Mouse (Mus musculus) left cerebral cortex, postnatal 25 days (tissue): Measurements from ENCODE around the gene Adcy9. TPM values are rescaled to one million over a fixed set of nuclear protein-coding genes. Genes with fewer than 3 reads are reported as not detected.

Experiments used
- DNase-seq, 2 experiments: peaks; one replicate each; pipeline ENCODE4 v3.0.0; 2022; ENCODE audit warnings: low spot score in 2 of 2, mixed read lengths in 1 of 2
- intact Hi-C: fragments of 180-260 bp; cut with DNase I; formaldehyde crosslinking; loops from one replicate; pipeline ENCODE4 v1.15.1; 2025
- total RNA-seq, 2 experiments: library from RNA; stranded (reverse); gene quantifications; 2 replicates each; pipeline ENCODE4 v1.2.3; 2021

Adcy9 gene
- total RNA-seq, result 10 to 100 TPM; 66.7 to 67.7 TPM

DNA sequence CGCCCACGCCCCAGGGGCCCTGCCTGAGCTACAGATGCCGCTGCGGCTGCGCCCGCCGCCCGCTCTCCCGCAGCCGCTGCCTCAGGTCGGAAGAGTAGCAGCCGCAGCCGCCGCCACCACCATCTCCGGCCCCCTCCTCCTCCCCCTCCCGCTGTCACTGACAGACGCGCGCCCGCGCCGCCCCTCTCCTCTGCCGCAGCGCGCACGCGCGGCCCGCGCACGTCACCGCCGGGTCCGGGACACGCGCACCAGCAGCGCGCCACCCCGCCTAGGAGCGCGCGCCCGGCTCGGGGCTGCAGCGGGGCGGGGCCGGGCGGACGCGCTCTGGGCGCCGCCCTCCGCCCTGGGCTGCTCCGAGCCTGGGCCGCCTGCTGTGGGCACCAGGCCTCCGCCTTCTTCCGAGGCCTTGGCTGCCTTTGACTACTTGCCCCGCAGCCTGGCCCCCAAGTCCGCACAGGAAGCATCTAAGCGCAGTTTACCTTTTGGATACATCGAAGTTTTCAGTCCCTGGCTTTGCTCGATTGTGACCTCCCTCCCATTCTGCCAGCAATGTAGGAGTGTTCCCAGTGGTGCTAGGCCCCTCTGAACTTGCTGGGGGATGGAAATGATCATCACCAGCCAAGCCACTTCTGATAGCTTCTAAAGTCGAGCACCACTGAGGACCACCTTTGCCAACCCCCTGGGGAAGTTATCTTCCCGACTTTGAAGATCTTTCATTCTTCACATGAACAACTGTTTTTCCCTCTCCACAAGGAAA, at the start of gene Adcy9:
Adcy9 (minus strand) TSS at position 201 of the 757 bp plus-strand sequence.
- intact Hi-C loops, result loop anchor here (2.0 kb wide), 1 partner anchor 54 kb away; no protein-coding TSS in a partner anchor
- DNase-seq, result peak; percentile 92 to 95

DNA sequence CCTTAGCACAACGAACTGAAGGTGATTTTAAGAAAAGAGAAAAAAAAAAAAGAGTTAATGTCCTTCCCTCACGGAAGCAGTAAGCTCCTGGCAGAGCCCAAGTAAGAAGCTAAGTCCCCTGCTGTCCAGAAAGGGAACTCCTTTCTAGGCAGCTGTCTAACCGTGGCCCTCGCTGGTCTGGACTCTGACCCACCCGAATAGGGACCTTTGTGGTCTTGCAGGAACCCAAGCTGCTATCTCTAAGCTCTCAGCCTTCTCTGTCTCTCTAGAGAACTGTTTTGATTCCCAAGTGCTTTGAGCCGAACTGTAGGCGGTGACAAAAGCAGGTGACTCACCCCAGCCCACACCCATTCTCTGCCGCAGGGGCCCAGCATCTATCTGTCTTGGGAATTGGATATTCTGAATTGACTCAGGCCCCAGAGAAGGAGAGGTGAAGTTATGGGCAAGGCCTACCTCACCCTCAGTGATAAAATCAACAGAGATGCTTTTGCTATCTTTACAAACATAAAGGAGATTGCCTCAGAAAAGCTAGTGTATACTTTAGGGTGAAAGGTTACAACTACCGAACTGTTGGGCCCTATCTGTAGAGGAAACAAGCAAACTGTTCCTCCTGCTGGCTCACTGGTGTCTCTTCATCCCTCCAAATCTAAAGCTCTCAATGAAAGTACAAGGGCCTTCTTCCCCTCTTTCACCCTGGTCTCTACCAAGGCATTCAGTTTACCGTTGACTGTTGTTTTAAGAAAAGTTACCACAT, 49.5 kb upstream of the Adcy9 start:
- intact Hi-C loops, result no loop called here
- DNase-seq, result peak in 1 of 2 experiments; percentile 78

DNA sequence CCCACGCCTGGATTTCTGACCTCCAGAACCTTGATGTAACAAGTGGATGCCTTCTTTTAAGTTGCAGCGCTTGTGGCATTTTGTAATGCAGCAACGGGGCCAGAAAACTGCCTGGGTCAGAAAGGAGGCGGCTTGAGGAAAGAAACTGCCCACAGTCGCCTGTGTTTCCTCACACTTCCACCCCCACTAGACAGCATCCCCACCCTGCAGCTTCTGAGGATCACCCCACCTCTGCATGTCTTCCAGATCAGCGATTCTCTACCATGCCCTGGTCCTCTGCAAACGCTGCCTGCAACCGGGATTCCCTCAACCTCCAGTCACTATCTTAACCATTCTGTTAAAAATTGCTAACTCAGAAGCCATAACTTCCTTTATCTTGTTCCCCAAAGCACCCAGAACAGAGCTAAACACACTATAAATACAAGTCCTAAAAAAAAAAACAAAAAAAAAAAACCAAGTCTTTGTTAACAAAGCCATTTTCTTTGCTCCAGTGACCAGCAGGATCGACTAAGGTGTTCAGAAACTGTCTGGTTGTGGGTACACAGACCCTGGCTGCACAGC, 44.3 kb upstream of the Adcy9 start:
- DNase-seq, result no peak
- intact Hi-C loops, result no loop called here

DNA sequence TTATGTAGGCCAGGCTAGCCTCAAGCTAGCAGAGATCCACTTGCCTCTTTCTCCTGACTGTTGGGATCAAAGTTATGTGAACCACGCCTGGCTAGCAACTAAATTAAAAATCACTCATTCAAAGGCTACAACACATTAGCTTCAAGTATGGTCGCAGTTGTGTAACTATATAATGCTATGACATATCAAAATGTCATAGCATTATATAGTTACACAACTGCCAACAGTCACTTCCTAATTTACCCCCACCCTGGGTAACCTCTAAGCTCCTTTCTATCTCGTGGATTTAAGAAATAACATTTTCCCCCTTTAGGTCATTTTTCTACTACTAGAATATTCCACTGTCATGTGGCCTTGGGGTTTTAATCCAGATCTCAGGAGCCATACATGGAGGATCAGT, 37.6 kb upstream of the Adcy9 start:
- no peak for DNase-seq
- intact Hi-C loops, result loop anchor here (2.0 kb wide), 2 partner anchors 27 to 39 kb away; no protein-coding TSS in a partner anchor

DNA sequence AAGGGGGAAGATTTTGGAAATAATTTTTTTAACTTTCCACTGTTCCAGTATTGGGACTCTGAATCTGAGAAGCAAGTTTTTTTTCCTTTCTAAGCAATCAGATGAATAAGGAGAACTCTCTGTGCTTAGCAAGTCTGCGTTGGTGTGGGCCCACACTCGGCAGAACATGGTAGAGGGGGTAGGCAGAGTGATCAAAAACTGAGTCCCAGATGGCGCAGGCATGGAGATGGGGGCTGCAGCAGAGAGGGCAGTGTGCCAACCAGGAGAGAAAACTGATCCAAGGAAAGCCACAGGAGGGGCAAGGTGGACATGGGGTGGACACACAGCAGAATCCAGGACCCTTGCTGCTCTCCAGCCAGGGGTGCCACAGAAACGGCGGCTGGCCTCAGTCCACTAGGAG, 36.1 kb upstream of the Adcy9 start:
- intact Hi-C loops, result loop anchor here (1.0 to 2.0 kb wide), 3 partner anchors 16 to 38 kb away; no protein-coding TSS in a partner anchor
- DNase-seq, result peak; percentile 77 to 92

DNA sequence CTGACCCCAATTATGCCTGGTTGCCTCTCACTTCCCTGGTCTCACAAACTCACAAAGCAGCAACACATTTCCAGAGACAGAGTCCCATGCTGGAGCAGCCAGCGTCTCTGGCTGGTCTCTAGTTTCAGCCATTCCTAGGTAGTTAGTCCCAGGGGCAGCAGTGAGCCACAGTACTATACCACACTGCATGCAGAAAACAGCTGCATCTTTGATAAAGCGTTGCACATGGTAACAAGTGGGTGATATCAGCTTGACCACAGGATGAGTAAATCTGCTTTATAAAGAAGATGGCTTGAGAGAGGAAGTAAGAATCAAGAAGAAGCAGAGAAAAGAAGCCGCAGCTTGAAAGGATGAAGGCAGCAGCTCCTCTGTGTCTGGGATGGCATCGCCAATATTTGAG, 35.4 kb upstream of the Adcy9 start:
- DNase-seq, result no peak
- intact Hi-C loops, result loop anchor here (1.0 to 2.0 kb wide), 3 partner anchors 17 to 37 kb away; no protein-coding TSS in a partner anchor

DNA sequence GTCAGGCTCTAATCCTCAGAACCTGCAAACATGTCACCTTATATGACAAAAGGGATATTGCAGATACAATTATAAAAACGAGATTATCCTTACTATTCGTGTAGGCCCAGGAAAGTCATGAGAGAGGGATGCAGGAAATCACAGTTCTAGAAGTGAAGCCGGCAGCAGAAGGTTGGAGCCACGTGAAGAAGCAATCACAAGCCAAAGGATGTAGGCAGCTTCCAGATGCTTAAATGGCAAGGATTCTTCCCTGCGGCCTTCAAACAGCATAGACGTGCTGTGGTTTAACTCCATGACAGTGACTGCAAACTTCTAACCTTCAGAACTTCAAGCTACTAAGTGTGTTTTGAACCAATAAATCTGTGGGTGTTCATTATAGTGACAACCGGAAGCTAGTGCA, 34.3 kb upstream of the Adcy9 start:
- intact Hi-C loops, result no loop called here
- DNase-seq, result peak; percentile 39 to 86

DNA sequence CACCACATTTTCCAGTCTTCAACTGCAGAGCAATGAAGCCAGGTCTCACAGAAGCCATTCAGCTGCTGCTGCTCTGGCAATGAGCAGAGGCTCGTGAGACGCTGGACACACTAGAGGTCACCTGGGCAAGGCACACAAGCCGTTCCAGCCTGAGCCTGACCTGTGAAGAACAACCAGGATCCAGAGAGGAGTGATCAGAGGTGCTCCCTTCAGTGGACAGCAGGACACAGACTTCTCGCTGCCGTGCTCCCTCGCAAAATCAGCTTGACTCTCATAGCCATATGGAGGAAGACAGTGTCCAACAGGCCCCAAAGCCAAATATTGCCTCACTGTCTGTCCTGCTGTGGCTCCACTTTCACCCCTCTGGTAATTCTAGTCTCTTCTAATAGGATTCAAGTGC, 29.1 kb upstream of the Adcy9 start:
- DNase-seq, result no peak
- intact Hi-C loops, result loop anchor here (2.0 kb wide), 2 partner anchors 19 to 23 kb away; no protein-coding TSS in a partner anchor

DNA sequence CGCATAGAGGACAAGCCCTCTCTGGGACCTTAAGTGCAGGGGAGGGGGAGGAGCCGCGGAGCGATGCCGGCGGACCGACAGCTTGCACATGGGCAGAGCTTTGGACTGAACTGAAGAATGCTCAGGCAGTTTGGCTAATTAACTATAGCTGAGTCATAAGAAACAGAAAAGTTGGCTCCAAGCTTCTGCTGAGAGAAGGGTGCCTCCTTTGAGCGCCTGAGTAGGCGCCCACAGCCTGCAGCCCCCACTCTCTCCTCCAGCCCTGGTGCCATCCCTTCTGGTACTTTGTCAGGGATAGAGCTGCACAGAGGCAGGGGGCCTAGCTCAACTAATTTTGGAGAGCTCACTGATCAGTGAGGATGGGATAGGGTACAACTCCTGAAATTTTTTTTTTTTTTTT, 27.9 kb upstream of the Adcy9 start:
- DNase-seq, result peak in 1 of 2 experiments; percentile 94

DNA sequence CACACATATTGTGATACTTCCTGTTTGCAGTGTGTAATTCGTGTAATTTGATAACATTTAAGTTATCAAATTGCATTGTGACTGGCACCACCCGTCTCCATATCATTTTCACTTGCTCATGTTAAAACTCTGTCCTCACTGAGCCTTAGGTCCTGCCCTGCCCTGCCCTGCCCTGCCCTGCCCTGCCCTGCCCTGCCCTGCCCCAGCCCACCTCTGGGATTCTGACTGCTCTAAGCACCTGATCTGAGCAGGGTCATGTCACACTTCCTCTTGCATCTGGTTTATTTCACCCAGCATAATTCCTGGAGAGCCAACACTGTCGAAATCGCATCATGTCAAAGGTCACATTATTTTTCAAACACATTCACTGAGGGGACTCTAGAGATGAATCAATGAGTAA, 26.1 kb upstream of the Adcy9 start:
- DNase-seq, result no peak
- intact Hi-C loops, result no loop called here

More for the DNA sequence above, 27.9 kb upstream of the Adcy9 start:
- intact Hi-C loops, result loop anchor here (2.0 kb wide), 2 partner anchors 17 to 25 kb away; no protein-coding TSS in a partner anchor

DNA sequence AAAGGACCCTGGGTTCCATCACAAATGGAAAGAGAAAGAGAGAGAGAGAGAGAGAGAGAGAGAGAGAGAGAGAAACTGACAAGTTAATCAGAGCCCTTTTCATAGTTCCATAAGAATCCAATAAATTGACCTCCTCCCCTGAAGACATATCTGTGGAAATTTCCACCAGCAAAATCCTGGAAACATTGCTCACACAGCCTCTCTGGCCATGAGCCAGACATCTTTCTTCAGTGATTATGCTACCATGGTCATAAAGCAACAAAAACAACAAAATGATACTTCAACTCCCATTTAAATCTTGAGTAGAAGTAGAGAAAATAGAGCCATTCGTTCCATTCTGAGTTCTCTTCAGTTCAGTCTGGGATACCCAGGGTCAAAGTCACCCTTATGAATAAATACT, 24.1 kb upstream of the Adcy9 start:
- DNase-seq, result no peak
- intact Hi-C loops, result no loop called here

DNA sequence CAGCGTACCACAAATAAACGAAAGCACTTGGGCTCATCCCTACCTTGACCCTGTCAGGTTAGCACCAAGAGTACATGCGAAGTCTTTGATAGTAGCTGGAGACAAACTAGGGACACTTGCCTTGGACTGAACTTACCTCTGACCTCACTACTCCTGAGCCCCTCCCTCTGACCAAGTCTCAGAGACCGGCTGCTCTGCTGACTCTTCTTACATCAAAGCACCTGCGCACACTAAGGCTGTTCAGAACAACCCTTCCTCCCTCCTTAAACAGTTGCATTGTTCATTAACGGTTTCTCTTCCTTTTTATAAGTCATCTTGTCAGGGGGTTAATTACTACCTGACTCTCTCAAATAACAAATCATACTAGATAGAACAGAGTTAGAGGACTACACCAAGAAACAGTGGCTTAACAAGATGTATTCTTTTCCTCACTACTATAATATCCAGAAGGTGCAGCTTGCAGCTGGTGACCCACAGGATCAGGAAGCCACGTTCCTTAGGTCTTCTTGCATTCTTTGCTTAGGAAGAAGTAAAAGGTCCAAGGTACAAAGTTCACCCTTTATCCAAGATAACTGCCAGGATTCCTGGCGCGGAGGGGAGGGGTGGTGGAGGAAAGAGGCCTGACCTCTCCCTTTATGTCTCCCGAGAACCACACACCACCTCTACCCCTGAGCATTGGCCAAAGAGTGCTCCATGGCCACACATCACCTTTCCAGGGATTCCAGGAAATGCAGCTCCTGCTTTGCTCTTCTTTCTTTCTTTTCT, 19.2 kb upstream of the Adcy9 start:
- no peak for DNase-seq
- intact Hi-C loops, result no loop called here

DNA sequence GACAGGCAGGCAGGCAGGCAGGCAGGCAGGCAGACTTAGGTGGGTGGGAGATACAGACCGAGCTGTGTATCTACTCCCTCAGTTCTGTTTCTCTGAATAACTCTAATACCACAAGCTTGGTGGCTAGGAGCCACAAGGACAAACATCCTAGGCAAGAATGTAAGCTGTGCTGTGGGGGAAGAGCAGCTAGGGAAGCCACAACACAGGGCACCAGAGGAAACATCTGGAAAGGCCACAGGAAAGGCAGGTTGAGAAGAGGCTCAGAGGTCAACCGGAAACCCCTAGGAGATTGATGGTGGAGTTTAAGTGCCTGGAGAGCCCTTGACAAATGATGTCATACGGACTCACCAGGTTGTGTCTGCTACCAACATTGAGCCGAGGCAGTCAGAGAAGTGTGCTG, 16.4 kb upstream of the Adcy9 start:
- intact Hi-C loops, result no loop called here
- DNase-seq, result no peak

DNA sequence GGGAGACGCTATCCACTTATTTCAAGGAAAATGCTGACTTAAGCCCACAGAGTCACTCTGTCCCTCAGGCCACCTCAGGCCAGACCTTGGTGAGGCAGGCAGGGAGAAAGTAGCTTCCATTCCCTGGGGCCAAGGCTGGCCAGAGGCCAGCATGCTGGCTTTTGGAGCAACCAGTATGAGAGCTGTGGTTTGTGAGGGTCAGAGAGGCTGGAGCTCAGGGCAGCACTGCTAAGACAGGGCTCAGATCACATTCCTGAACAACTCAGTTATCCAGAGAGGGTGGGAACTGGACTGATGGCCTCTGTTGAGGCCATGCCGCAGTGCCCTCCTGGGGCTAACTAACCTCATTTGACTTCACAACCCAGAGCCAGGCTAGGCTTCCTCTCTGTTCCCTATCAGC, 15.1 kb upstream of the Adcy9 start:
- intact Hi-C loops, result no loop called here
- no peak for DNase-seq

DNA sequence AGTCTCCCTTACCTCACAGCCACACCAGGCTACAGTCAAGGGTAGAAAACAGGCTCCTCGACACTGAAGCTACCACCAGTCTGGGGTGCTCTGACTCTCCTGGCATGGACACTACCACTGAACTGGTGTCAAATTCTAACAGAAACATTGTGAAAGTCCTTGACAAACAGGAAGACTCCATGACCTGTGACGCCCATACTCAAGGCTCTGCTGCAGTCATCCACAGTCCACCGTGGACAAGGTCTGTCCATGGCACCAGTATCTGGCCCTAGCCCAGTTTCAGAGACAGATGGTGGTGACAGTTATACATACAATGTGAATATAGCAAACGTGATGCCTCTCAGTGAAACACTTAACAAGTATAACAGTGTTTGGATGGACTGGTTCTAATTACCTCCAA, 11.5 kb upstream of the Adcy9 start:
- intact Hi-C loops, result loop anchor here (2.0 kb wide), 2 partner anchors 17 to 25 kb away; no protein-coding TSS in a partner anchor
- DNase-seq, result no peak

DNA sequence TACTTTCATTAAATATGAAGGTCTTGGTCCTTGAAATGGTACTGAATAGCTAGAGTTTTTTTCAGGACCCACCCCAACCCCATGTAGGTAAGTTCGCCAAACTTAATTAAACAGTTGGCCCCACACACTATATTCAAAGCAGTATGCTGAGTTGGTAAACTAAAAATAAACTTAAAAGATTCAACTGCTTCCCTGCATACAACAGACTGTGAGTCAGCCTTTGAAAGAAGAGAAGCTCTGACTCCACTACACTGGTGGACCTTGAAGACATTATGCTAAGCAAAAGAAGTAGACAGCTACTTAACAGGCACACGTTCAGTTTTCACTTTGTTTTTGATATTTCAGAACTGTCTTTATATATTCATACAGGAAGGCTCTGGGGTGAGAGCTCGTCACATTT, 10.7 kb upstream of the Adcy9 start:
- intact Hi-C loops, result loop anchor here (2.0 kb wide), 2 partner anchors 18 to 26 kb away; no protein-coding TSS in a partner anchor
- DNase-seq, result peak in 1 of 2 experiments; percentile 59

DNA sequence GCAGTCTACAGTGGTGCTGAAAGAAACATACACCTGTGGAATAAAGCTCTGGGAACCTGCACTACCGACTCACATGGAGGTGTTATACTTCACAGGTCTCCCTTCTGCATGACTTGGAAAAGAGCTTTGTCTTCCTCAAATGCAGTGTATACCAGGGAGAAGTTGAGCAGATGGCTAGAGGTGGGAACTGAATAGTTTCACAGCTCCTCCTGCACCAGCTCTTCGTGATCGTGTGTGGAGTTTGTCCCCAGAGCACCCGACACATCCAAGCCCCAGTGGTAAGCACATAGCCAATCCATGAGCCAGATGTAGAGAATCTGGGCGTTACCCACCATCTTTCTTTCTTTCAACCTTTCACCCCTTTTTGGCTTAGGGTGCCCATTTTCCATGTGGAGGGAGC, 9.9 kb upstream of the Adcy9 start:
- DNase-seq, result peak; percentile 13 to 93
- intact Hi-C loops, result loop anchor here (2.0 kb wide), 2 partner anchors 19 to 27 kb away; no protein-coding TSS in a partner anchor

DNA sequence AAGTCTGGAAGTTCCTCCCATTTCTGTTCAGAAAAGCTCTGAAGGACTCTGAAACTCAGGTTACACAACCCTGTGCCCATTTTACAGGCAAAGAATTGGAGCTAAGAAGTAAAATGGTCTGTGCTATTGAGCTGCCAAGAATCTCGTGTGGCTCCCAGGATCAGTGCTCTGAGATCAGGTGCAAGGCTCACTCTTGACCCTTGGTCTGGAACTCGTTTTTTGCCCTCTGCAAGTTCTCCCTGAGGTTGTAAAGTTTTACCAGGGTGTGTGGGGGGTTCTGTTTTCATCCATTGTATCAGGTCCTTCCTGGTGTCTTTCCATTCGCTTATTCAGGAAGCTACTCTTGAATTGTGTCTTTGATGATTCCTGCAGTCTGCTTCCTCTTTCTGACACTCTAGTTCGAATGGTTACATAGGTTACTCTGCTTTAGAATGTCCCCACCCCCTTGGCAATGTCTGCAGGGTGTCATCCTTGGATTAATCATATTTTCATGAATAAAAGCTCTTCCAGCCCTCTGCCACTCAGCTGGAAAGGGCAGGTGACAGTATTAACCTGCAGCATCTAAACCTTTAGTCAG, 5.4 kb upstream of the Adcy9 start:
- no peak for DNase-seq
- intact Hi-C loops, result no loop called here

DNA sequence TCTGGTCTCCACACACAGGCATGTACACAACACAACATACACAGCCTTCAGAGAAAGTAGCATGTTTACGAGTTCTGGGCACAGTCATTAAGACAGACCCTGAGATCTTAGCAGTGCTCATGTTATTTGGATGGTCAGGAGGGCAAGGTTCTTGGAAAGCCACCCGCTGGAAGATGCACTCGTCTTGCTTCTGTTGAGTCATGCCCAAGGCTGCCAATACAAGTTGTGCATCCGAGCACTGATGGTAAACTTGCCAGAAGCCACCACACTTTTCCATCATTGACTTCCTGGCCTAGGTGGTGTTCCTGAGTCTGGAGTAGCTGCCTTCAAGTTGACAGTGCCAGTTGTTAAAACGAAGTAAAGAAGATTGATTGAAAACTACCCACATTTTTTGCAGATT, 3.3 kb upstream of the Adcy9 start:
- intact Hi-C loops, result no loop called here
- DNase-seq, result no peak
